Mouse (Mus musculus) C3H10T1/2 (cell line): Measurements from ENCODE around the gene Olfr1178. TPM values are rescaled to one million over a fixed set of nuclear protein-coding genes. Genes with fewer than 3 reads are reported as not detected.

Source experiments
- polyA plus RNA-seq, 2 experiments: library from polyadenylated mRNA; unstranded; fragments of >200 nt; fragmentation: generic; extraction: Trizol; gene quantifications; one replicate each; pipeline ENCODE4 v1.2.1; 2012; ENCODE audit warnings: missing spikeins in 2 of 2

Olfr1178 gene
- not detected for polyA plus RNA-seq

GRCm38 (mm10) chr2:88386762-88387161 lies at the start of gene Olfr1178:
Gene Olfr1178 (plus strand): TSS chr2:88387062.

GRCm38 (mm10) chr2:88346392-88346791 lies 40.5 kb upstream of the Olfr1178 start, which contains the start of gene Olfr1177-ps:
Gene Olfr1177-ps (minus strand): TSS chr2:88346492.

GRCm38 (mm10) chr2:88406353-88406752 lies 19.5 kb downstream of the Olfr1178 start, which contains the start of gene Olfr1179:
Gene Olfr1179 (minus strand): TSS chr2:88406453.

GRCm38 (mm10) chr2:88419051-88419450 lies 32.2 kb downstream of the Olfr1178 start, which contains the start of gene Olfr1180:
Gene Olfr1180 (minus strand): TSS chr2:88419151.

GRCm38 (mm10) chr2:88426071-88426470 lies 39.2 kb downstream of the Olfr1178 start, which contains the start of gene Olfr1181:
Gene Olfr1181 (minus strand): TSS chr2:88426171.

GRCm38 (mm10) chr2:88449031-88449430 lies 62.2 kb downstream of the Olfr1178 start, which contains the start of gene Gm13757:
Gene Gm13757 (minus strand): TSS chr2:88449131.

Other genes with a start within 250 kb of the Olfr1178 start
- gene Olfr1167, start 231.9 kb upstream of the Olfr1178 start, polyA plus RNA-seq: not detected
- gene Olfr1168, start 205.2 kb upstream of the Olfr1178 start, polyA plus RNA-seq: not detected
- not detected for gene Olfr1170, start 158.7 kb upstream of the Olfr1178 start, polyA plus RNA-seq
- not detected for gene Olfr1173, start 107.2 kb upstream of the Olfr1178 start, polyA plus RNA-seq
- gene Olfr1174-ps, start 71.9 kb upstream of the Olfr1178 start, polyA plus RNA-seq: not detected
- gene Olfr1175-ps, start 59.8 kb upstream of the Olfr1178 start, polyA plus RNA-seq: not detected
- not detected for gene Olfr1176, start 50.3 kb upstream of the Olfr1178 start, polyA plus RNA-seq
- gene Olfr1177-ps, start 40.6 kb upstream of the Olfr1178 start, polyA plus RNA-seq: not detected
- gene Olfr1179, start 19.4 kb downstream of the Olfr1178 start, polyA plus RNA-seq: not detected
- gene Olfr1180, start 32.1 kb downstream of the Olfr1178 start, polyA plus RNA-seq: not detected
- not detected for gene Olfr1181, start 39.1 kb downstream of the Olfr1178 start, polyA plus RNA-seq
- not detected for gene Gm13757, start 62.1 kb downstream of the Olfr1178 start, polyA plus RNA-seq
- gene Olfr1183, start 67.8 kb downstream of the Olfr1178 start, polyA plus RNA-seq: not detected
- not detected for gene Olfr1184, start 96.5 kb downstream of the Olfr1178 start, polyA plus RNA-seq
- gene Olfr1185-ps1, start 106.3 kb downstream of the Olfr1178 start, polyA plus RNA-seq: not detected
- not detected for gene Olfr1186, start 131.5 kb downstream of the Olfr1178 start, polyA plus RNA-seq
- gene Olfr1188, start 169.9 kb downstream of the Olfr1178 start, polyA plus RNA-seq: not detected
- not detected for gene Olfr1189, start 199.4 kb downstream of the Olfr1178 start, polyA plus RNA-seq